Mouse (Mus musculus) CH12.LX (cell line): ENCODE data around the gene Spag17.

Experiments used
- CTCF ChIP-seq, 2 experiments: IDR thresholded peaks in 1 of 2; conservative IDR thresholded peaks in 1 of 2; 2 replicates each; pipeline ENCODE4 v1.5.1; 2011 to 2012; ENCODE audit warnings: low read depth in 2 of 2, low read length in 2 of 2, improper control_type of control experiment in 1 of 2, inconsistent platforms in 1 of 2, mild to moderate bottlenecking in 1 of 2, moderate library complexity in 1 of 2
- E2F4 ChIP-seq: IDR thresholded peaks from 2 replicates; pipeline ENCODE4 v1.6.1; 2011; ENCODE audit warnings: low read depth, low read length, improper control_type of control experiment; ENCODE audit not compliant: insufficient replicate concordance
- ELF1 ChIP-seq: IDR thresholded peaks from 2 replicates; pipeline ENCODE4 v1.6.1; 2014; ENCODE audit warnings: low read depth, mild to moderate bottlenecking, inconsistent platforms, low read length, improper control_type of control experiment
- EP300 ChIP-seq: IDR thresholded peaks from 2 replicates; pipeline ENCODE4 v1.6.1; 2011; ENCODE audit warnings: low read length, improper control_type of control experiment
- HCFC1 ChIP-seq: IDR thresholded peaks from 2 replicates; pipeline ENCODE4 v1.6.1; 2012; ENCODE audit warnings: low read depth, mild to moderate bottlenecking, inconsistent platforms, low read length, improper control_type of control experiment
- KAT2A ChIP-seq: IDR thresholded peaks from 2 replicates; pipeline ENCODE4 v1.6.1; 2012; ENCODE audit warnings: low read length, improper control_type of control experiment, inconsistent platforms; ENCODE audit not compliant: insufficient replicate concordance
- POLR2A ChIP-seq: IDR thresholded peaks from 2 replicates; pipeline ENCODE4 v1.6.1; 2011; ENCODE audit warnings: low read depth, mild to moderate bottlenecking, improper control_type of control experiment, low read length
- SIN3A ChIP-seq: IDR thresholded peaks from 2 replicates; pipeline ENCODE4 v1.6.1; 2012; ENCODE audit warnings: low read length, improper control_type of control experiment, inconsistent platforms
- TBP ChIP-seq: conservative IDR thresholded peaks from 2 replicates; pipeline ENCODE4 v1.6.1; 2011; ENCODE audit warnings: low read depth, low read length, improper control_type of control experiment
- USF1 ChIP-seq: IDR thresholded peaks from 2 replicates; pipeline ENCODE4 v1.6.1; 2014; ENCODE audit warnings: low read depth, mild to moderate bottlenecking, inconsistent platforms, low read length, improper control_type of control experiment
- ZKSCAN1 ChIP-seq: IDR thresholded peaks from 2 replicates; pipeline ENCODE4 v1.6.1; 2012; ENCODE audit warnings: low read depth, inconsistent platforms, low read length, improper control_type of control experiment, borderline replicate concordance

- no peak for TF ChIP-seq KAT2A
- TF ChIP-seq CTCF (conservative IDR thresholded peaks at IDR 0.05 in 1 of 2, IDR thresholded peaks at IDR 0.05 in 1 of 2; ENCODE audit: low read depth in 2 of 2, low read length in 2 of 2): no peak
- no peak for TF ChIP-seq POLR2A
- TF ChIP-seq ELF1: no peak
- no peak for TF ChIP-seq HCFC1
- TF ChIP-seq E2F4: no peak
- no peak for TF ChIP-seq SIN3A
- TF ChIP-seq ZKSCAN1: no peak
- TF ChIP-seq USF1: no peak
- TF ChIP-seq EP300: no peak
- TF ChIP-seq TBP: no peak
Measured at GRCm38 (mm10) chr3:99842808-99843207, 42.4 kb upstream of the Spag17 start.
